Mouse (Mus musculus): Measurements from ENCODE around the gene Ankrd13a.

Ankrd13a gene

DNA sequence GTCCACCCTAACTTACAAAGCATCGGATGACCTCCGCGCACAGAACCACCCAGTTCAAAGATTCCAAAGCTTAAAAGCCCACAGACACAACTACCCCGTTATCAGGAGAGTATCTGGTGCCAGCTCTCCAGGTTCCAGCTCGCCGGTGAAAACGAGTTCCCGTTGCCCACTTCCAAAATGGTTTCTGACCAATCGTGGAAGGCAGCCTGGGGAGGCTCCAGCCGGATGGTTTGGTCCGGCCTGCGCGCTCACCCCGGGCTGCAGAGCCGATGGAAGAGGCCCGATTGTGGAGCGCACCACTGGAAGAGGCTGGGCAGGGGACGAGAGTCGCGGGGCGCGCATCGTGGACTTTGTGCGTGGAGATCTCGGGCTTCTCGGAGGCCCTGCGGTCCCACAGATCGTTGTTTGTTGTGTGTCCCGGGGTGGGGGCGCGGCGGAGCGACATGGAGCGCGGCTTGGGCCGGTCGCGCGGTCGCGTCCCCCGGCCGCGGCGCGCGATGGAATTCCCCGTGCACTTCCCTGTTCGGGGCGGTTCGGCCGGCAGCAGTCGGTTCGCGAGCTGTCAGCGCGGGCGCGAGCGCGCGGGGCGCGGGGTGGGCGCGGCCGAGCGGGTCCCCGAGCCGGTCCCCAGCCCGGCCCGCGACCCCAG, at the start of gene Ankrd13a:
TSS of gene Ankrd13a (plus strand) at position 275 of the 649 bp plus-strand sequence.
- DNase-seq, result peak; percentile 88

DNA sequence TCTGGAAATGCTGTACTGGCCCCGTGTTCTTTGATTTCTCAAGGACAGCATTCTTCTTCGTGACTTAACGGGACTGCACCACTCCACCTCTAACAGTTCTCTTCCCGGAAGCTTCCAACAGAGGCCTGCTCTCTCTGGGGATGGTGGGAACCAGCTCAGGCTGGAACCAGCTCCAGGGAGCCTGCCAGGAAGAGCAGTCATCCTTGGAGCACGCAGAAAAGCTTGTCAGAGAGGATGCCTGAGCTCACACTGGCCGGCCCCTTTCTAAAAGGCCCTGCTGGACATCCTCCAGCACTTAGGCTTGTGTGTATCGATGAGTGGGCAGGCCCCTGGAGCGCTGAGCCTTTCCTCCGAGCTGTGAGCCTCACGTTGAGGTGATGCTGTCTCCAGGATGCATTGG, 46.3 kb upstream of the Ankrd13a start:
- no peak for DNase-seq

DNA sequence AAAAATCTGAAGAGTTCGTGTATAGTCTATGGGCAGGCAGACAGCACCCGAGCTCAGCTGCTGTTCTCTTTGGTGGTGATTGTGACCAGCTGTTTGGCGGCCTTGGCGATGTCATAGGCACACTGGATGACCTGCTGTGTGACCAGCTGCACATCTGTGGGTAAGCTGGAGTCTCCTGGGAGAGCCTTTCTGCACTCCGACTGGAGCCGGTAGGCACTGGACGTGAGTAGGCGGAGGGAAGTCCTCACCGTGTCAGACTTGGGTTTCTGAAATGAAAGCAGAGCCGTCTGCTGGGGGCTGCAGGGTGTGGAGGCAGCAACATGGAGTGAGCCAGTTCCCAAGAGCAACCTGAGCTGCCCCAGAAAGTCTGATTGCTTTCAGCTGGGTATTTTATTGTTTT, 44.3 kb upstream of the Ankrd13a start:
- DNase-seq, result no peak

DNA sequence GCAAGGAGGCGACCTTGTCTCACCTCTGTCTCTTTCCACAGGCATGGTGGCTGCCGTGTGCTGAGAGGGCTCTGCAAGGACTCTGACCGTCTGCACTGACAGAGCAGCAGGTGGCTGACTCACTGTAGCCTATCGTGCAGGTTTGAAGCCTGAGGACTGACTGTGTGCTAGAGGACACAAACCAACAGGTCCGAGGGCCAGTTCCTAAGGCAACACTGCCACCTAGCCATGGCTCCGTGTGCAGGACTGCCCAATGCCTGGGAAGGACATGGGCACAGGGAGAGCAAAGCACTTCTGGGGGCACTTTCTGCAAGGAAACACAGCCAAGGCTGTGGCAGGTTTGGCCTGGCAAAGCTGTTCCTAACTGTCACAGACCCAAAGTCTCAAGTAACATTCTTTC, 43.0 kb upstream of the Ankrd13a start:
- no peak for DNase-seq

DNA sequence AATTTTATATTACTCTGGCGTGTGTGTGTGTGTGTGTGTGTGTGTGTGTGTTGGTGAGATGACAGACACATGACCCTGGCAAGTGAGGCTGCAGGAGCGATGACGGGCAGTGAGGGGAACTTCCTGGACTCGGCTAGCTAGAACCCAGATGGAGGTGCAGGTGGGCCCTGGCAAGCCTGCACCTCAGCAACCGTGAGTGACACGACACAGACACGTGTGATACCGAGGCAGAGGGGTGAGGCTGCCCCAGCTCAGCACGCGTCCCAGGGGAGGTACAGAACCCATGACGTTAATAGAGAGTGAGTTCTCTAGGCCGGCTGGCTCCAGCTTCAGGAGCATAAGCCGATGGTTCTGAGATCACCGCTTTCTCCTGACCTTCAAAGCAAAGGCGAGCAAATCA, 42.5 kb upstream of the Ankrd13a start:
- no peak for DNase-seq

DNA sequence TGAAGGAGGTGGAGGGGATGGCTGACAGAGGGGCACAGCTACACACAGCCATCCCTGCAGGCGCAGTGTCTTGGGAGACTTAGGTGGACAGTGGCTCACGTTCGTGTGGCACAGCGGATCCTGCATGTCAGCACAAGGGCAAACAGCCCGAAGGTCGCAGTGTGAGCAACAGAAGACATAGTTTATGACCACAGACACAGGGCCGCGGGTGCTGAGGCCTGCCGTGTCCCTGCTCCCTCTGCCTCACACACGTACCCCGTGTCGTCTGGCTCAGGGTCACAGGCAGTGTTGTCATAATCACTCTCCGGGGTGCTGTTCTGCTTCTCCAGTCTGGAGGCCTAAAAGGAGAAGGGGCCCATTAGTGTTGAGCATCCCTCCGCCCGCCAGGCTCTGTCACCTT, 40.9 kb upstream of the Ankrd13a start:
- DNase-seq, result no peak

DNA sequence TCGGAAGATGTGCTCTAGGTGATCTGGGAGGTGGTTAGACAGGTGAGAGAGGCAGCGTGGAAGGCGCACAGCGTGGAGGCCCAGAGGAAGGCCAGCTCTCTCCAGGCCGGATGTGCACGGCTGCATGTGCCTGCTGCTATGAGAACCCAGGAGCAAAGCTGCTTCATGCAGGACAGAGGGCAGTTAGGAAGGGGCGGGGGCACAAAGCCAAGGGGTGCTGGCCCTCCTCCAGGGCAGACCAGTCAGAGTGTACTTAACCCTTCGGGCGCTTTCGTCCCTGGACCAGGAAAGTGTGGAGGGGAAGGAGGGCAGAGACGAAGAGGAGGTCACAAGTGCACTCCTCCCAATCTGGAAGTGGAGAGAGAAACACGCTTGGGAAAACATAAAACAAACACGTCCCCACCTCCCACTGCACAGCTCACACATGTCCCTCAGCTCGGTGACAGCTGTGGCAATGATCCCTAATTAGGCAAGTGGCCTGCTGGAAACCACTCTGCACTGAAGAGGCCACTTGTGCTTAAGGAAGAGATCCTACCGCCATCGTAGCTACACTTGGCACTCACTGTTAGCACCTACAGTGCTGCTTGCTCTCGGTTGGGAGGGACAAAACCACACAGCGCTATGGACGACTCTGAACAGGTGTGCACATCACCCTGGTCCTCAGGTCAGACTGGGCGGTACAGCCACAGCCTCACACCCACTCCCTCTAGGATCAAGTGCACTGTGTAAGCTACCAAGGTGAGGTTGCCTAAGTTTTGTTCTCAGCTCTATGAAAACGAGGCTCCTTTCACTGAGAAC, 37.2 kb upstream of the Ankrd13a start:
- no peak for DNase-seq

DNA sequence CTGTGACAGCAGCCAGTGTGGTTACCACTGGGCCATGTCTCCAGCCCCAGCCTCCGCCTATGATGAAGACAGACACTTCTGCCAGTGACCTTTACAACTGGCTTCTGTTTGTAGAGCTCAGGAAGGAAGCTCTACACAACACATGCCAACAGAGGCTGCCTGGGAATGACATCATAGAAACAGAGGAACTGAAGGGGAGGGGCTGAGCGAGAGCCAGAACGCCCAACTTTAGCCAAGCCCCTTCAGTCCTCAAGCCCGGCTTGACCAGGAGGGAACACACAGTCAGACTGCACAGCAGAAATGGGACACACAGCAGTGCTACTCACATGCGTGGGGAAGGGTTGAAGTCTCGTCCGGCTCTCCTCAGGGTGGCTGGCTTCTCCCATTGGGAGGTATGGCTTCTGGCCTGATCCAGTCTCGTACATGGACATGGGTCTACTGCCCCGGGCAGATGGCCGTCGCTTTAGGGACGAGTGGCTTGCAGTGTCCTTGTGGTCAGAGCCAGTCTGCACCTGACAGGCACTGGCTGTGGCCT, 35.7 kb upstream of the Ankrd13a start:
- DNase-seq, result no peak

DNA sequence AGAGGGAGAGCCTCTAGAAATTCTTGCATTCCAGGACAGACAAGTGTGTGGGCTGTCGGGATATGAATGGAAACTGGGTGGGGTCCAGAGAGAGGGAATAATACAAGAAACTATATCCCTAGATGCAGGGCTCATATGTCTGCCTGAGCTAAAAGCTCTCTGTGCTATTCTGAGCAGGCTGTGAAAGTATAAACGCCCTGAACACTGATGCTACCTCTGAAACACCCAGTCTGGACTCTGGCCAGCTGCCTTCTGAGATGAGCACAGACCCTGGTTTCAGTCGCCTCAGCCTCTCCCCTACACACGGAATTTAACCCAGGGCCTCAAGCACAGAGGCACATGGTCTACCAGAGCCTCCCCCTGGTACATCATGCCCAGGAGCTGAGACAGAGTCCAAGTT, 33.9 kb upstream of the Ankrd13a start:
- no peak for DNase-seq

DNA sequence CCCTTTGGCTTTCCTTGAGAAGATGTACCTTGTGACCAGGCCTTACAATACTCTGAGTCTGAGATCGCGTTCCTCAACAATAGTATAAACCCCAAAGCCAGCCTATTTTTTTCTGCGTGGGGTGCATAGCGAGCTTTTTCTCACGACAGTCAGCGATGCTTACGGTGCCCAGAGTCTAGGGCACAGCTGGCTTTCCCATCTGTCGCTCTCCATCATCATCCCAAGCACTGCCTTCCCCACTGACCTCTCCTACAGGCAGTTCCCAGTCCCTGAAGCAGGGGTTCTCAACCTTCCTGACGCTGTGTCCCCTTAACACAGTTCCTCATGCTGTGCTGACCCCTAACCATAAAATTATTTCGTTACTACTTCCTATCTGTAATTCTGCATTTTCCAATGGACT, 31.9 kb upstream of the Ankrd13a start:
- DNase-seq, result no peak

DNA sequence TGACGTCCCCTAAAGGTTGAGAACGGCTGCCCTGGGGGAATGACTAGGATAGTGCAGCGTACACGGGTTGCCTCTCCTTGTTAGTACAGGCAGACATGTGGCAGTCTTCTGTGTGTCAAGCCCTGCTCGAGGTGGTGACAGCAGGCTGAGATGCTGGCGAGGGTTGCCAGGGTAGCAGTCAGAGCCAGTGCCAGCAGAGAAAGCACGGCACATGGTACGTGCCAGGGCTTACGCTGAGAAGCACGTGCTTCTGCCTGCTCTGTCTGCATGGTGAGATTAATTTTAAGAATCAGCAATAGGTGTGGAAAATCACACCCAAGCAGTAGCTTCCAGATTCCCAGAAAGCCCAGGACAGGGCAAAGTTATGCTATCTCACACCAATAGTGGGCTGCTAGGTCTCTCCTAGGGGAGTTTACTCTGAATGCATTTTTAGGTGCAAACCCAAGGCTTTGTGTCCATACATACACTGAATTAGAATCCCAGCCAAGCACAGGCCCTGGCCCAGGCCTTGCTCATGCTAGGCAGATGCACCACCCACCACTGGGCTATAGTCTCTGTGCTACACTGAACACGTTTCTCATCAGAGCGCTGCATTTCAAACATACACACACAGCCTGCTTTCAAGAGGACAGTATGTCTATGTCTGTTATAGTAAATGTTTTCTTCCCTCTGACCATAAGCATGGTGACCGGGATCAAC, 31.3 kb upstream of the Ankrd13a start:
- no peak for DNase-seq

DNA sequence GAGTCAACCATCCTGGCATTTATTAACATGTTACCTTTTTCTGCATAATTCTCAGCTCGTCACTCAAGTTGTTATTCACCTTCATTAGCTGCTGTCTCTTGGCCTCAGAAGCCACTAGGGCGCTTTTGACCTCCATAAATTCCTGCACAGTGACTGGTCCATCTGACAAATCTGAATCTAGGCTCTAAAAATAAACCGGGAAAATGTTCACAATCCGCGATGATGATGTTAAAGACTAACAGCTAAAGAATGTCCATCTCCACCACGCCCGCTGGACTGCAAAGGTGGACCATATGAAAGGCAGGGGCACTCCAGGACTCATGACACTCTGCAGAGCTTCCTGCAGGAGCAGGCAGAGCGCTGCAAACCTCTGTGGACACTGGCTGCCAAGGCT, 30.8 kb upstream of the Ankrd13a start:
- DNase-seq, result no peak

DNA sequence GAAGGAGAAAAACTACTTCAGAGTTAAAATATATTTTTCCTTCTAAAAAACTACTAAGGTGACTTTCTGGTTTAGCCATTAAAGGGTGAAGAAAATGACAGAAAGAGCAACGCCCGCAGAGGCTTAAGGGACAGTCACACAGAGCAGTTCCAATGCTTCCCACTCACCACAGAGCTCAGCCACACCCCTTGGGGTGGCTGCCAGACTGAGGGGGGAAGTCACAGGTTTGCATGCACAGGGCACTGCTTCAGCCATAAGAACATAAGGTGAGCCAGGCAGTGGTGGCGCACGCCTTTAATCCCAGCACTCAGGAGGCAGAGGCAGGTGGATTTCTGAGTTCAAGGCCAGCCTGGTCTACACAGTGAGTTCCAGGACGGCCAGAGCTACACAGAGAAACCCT, 28.9 kb upstream of the Ankrd13a start:
- no peak for DNase-seq

DNA sequence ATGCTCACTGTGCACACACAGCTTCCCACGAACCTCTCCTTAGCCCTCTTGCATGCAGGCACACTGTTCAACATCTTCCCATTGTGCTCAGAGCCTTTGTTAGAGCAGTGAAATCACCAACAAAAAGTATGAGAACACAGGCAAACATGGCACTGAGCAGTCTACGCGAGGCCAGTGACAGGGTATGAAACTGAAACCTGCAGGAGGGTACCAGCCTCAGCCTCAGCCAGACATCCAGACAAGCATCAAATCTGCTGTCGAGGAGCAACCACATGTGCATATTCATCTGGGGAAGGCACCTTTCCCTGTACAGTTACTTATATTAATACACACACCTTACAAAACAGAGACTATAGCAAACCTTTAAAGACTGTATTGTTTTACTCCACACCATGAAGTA, 27.6 kb upstream of the Ankrd13a start:
- no peak for DNase-seq

DNA sequence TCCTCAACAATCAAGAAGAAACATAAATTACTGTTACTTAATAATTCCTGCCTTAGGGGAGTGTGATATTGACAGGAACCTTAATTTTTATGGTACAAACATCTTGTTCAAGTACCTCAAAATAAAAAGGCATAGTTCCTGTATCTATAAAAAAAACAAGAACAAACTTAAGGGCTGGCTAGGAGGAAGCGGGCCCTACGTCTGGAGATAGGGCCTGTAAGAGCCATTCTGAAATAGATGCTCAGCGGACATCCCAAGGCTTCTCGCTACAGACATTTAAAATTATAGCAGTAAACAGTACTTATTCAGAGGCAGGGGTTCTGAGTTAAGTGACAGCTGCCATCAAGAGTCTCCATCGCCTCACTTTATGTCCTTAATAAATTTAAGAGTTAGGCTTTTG, 27.0 kb upstream of the Ankrd13a start:
- no peak for DNase-seq

DNA sequence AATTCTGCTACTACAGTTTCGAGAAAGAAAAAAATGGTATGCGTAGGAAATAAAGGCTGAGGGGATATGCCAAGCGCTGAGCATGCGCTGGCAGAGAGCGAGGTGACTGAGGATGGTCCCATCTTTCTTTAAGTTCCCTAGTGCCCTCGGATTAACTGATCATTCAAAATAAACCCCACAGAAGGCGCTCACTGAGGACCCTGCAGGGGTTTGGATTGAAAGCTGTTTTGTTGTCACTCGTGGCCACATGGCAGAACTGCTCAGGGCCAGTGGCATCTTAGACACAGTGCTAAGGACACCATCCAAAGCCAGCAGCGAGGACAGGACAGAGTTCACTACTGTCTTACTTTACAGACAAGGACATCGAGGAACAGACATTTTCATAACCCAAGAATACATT, 24.2 kb upstream of the Ankrd13a start:
- no peak for DNase-seq

DNA sequence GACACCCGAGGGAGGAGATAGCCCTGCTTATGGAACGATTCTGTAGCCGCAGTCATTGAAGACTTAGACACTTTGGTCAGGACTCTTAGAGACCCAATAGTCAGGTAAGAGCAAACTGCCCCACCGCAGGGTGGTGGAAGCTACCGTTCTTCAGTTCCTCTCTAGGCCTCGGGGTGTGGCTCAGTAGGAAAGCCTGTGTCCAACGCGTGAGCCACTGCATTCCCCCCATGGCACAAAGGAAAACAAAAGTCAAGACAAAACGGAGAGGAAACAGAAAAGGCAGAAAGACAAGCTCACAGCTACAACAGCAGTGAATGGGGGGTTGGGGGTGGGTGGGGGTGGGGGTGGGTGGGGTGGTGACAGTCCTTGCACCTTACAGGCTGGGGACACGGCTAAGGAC, 22.1 kb upstream of the Ankrd13a start:
- no peak for DNase-seq

DNA sequence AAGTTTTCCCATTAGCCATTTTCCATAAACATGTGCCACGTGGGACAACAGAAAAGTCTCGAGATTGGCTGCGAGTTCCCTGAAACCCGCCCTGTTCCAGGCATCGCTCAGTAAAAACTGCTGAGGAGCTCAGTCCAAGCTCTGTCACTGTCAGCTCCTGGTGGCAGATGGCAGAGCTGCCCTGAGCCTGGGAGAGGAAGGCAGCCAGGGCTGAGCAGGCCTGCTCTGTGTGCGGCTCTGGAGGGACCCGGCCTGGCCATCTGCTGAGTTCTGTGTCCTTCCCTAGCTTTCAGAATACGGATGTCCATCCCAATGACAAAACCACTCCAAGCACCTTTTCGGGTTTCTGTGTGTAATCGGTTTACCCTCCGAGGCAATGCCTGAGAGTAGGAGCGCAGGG, 21.1 kb upstream of the Ankrd13a start:
- no peak for DNase-seq

DNA sequence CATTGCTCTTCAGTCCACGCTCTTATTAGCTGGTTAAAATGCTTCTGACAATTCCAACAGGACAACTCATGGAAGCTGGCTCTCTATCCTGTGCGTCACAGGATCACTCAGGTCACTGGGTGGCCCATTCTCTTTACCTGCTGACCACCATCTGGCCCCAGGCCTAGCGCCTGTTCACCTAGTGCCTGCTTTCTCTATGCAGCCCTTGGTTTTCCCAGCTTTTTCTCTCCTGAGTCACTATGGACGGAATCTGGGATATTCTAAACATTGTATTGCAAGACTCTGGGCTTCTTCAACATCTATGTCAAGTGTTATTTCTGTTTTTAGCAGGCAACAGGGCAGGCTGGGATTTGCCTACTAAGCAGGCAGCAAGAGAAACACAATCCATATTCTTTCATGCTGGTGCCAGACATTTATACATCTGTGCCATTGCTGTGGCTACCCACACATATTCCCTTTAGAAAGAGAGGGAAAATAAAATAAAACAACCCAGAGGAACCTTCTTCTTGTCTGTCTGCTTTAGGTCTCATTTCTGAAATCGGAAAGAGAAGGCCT, 14.9 kb upstream of the Ankrd13a start:
- DNase-seq, result no peak

DNA sequence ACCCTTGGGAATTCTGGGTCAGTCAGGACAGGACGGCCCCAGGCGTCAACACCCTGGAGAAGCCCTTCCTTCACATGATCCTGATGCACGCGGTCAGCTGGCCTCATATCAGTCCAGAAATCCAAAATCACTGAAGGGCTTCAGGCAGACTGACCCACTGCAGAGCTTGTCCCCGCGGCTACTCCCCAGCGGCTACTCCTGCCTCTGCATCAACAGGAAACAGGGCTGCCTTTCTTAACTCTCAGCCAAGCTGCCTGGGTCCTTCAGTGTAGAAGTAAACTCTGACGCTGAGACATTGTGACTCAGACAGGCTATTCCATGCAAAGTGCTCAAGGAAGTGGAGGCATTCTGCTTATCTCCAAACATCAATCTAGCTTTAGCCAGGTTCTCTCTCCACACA, 12.5 kb upstream of the Ankrd13a start:
- no peak for DNase-seq

DNA sequence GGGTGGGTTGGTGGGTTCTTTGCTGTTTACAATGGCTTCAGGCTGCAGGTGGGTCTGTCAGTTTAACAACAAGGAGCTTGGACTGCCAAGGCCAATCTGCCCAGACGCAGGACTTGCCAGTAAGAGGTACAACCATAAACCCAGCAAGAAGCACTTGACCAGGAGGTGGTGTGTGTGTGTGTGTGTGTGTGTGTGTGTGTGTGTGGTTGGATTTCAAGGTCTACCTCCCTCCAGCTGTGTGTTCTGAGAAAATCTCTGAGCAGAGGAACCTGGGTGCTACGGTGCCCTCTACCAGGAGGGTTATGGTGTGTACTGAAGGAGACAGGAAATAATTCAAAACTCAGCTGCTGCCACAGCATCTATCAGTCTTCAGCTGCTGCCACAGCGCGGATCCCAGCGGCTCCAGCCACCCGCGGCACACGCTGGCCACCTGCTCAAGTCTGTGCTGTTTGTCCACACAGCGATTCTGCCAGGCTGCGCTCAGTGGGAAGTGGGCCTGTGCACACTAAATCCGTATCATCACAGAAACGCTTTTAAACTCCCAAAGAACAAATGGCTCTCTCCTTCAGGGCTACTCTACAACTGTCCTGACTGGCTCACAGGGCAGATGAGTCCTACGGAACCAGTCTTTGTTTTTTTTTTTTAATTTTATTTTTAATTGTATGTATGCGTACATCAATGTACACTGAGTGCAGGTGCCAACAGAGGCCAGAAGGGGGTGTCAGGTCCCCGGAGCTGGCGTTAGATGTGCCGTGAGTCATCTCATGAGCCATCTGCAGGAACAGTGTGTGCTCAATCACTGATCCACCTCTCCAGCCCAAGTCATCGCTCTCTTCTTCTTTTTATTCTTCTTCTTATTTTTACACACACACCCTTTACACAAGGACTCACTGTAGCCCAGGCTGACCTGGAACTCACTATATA, 9.4 kb upstream of the Ankrd13a start:
- DNase-seq, result peak; percentile 43

DNA sequence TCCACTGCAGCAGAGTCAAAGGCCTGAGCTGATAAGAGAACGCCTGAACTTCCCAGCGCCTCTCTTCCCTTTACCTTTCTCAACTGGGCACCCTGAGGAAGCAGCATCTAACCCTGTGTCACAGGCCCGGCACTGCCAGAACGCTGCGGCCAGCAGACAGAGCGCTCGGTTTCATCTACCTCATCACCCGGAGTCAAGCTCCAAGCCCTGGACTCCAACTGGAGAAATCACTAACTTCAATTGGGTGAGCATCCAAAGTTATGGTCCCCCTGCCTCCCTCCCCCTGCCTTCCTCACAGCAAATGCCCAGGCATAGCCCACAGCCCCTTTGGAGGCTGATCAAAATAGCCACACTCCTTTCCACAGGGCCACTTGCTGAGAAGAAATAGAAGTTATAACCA, 7.8 kb upstream of the Ankrd13a start:
- no peak for DNase-seq

Data from thymus, postnatal 4 days (tissue).